Mouse (Mus musculus): ENCODE data around the gene Gnat3. TPM values are rescaled to one million over a fixed set of nuclear protein-coding genes. Genes with fewer than 3 reads are reported as not detected.
"Not testable (repeated sequence)": the region's sequence is repeated elsewhere in the genome, so short reads cannot be mapped to it uniquely, and the experiment has no call there.

The Gnat3 gene
- polyA plus RNA-seq (2012; rRNA removed) = not detected in 2 replicates

GRCm38 (mm10) chr5:17962249-17962648, at the start of gene Gnat3:
Gnat3 (plus strand) TSS chr5:17962549.
- TF ChIP-seq CTCF (conservative IDR thresholded peaks at IDR 0.05; ENCODE audit: insufficient read depth, insufficient read length, low read depth, low read length) = no peak
- TF ChIP-seq POLR2A (IDR thresholded peaks at IDR 0.05; ENCODE audit: low read depth, low read length) = no peak
- no peak within 1 kb of the TSS for H3K27ac ChIP-seq (ENCODE audit: insufficient read depth, low read depth, low read length)
- no peak for DNase-seq
- no peaks in the 10 kb centered on the region for H3K27me3 ChIP-seq (replicated peaks; ENCODE audit: control insufficient read depth, insufficient read depth, low read length)
- H3K4me3 ChIP-seq (ENCODE audit: insufficient read depth, low read depth, low read length) = no peak within 1 kb of the TSS
- no peaks in the 10 kb centered on the region for H3K36me3 ChIP-seq (ENCODE audit: control insufficient read depth, insufficient read depth, low read length)
- 94% methylated on average over 5 of the region's 5 CpGs for WGBS
- no peaks in the 10 kb centered on the region; the same call in 1 of the 2 replicates for H3K4me1 ChIP-seq (ENCODE audit: control insufficient read depth, insufficient read depth, low read length)

GRCm38 (mm10) chr5:17918966-17919365, 43.4 kb upstream of the Gnat3 start:
- 63% methylated on average over 5 of the region's 5 CpGs for WGBS
- no peaks in the 10 kb centered on the region for H3K36me3 ChIP-seq (ENCODE audit: control insufficient read depth, insufficient read depth, low read length)
- H3K4me1 ChIP-seq (ENCODE audit: control insufficient read depth, insufficient read depth, low read length) = peaks cover 5% of the 10 kb centered on the region
- no peak overlapping the region for H3K4me3 ChIP-seq (ENCODE audit: insufficient read depth, low read depth, low read length)
- H3K27ac ChIP-seq (ENCODE audit: insufficient read depth, low read depth, low read length) = no peak overlapping the region
- no peaks in the 10 kb centered on the region for H3K27me3 ChIP-seq (replicated peaks; ENCODE audit: control insufficient read depth, insufficient read depth, low read length)
- no peak for TF ChIP-seq CTCF (conservative IDR thresholded peaks at IDR 0.05; ENCODE audit: insufficient read depth, insufficient read length, low read depth, low read length)
- TF ChIP-seq POLR2A (IDR thresholded peaks at IDR 0.05; ENCODE audit: low read depth, low read length) = no peak
- DNase-seq = peak; percentile 78

- no peaks in the 10 kb centered on the region for H3K27me3 ChIP-seq (replicated peaks; ENCODE audit: control insufficient read depth, insufficient read depth, low read length)
- no peaks in the 10 kb centered on the region for H3K36me3 ChIP-seq (ENCODE audit: control insufficient read depth, insufficient read depth, low read length)
- DNase-seq = peak; percentile 22
- H3K4me1 ChIP-seq (ENCODE audit: control insufficient read depth, insufficient read depth, low read length) = peaks cover 19% of the 10 kb centered on the region
- H3K27ac ChIP-seq (ENCODE audit: insufficient read depth, low read depth, low read length) = peak overlapping the region; percentile 92
- TF ChIP-seq POLR2A (IDR thresholded peaks at IDR 0.05; ENCODE audit: low read depth, low read length) = no peak
- no peak for TF ChIP-seq CTCF (conservative IDR thresholded peaks at IDR 0.05; ENCODE audit: insufficient read depth, insufficient read length, low read depth, low read length)
- H3K4me3 ChIP-seq (ENCODE audit: insufficient read depth, low read depth, low read length) = no peak overlapping the region
- WGBS = 75% methylated on average over 3 of the region's 3 CpGs
Observed at GRCm38 (mm10) chr5:17923648-17924047, 38.7 kb upstream of the Gnat3 start.

GRCm38 (mm10) chr5:17924085-17924518, 38.2 kb upstream of the Gnat3 start:
- peak; percentile 90 for DNase-seq
- no peak overlapping the region for H3K4me3 ChIP-seq (ENCODE audit: insufficient read depth, low read depth, low read length)
- H3K27me3 ChIP-seq (replicated peaks; ENCODE audit: control insufficient read depth, insufficient read depth, low read length) = no peaks in the 10 kb centered on the region
- WGBS = 20% methylated on average over 2 of the region's 2 CpGs
- H3K4me1 ChIP-seq (ENCODE audit: control insufficient read depth, insufficient read depth, low read length) = peaks cover 19% of the 10 kb centered on the region
- TF ChIP-seq POLR2A (IDR thresholded peaks at IDR 0.05; ENCODE audit: low read depth, low read length) = no peak
- TF ChIP-seq CTCF (conservative IDR thresholded peaks at IDR 0.05; ENCODE audit: insufficient read depth, insufficient read length, low read depth, low read length) = no peak
- peak overlapping the region; percentile 97 for H3K27ac ChIP-seq (ENCODE audit: insufficient read depth, low read depth, low read length)
- H3K36me3 ChIP-seq (ENCODE audit: control insufficient read depth, insufficient read depth, low read length) = no peaks in the 10 kb centered on the region

- 27% methylated on average over 4 of the region's 4 CpGs for WGBS
- TF ChIP-seq CTCF (conservative IDR thresholded peaks at IDR 0.05; ENCODE audit: insufficient read depth, insufficient read length, low read depth, low read length) = no peak
- no peak for TF ChIP-seq POLR2A (IDR thresholded peaks at IDR 0.05; ENCODE audit: low read depth, low read length)
Observed at GRCm38 (mm10) chr5:17928471-17928870, 33.9 kb upstream of the Gnat3 start.

GRCm38 (mm10) chr5:17929006-17929567, 33.3 kb upstream of the Gnat3 start:
- Histone ChIP-seq H3K36me3 (ENCODE audit: control insufficient read depth, insufficient read depth, low read length) (no peaks in the 10 kb centered on the region), H3K4me3 (ENCODE audit: insufficient read depth, low read depth, low read length) (no peak overlapping the region), H3K27me3 (replicated peaks; ENCODE audit: control insufficient read depth, insufficient read depth, low read length) (no peaks in the 10 kb centered on the region), H3K27ac (ENCODE audit: insufficient read depth, low read depth, low read length) (peak overlapping the region; percentile 2; the same call in 1 of the 2 replicates), H3K4me1 (ENCODE audit: control insufficient read depth, insufficient read depth, low read length) (peaks cover 16% of the 10 kb centered on the region)
- 39% methylated on average over 7 of the region's 7 CpGs for WGBS
- TF ChIP-seq CTCF (conservative IDR thresholded peaks at IDR 0.05; ENCODE audit: insufficient read depth, insufficient read length, low read depth, low read length) = no peak
- TF ChIP-seq POLR2A (IDR thresholded peaks at IDR 0.05; ENCODE audit: low read depth, low read length) = no peak
- no peak for DNase-seq

More at GRCm38 (mm10) chr5:17928471-17928870, 33.9 kb upstream of the Gnat3 start:
- Histone ChIP-seq H3K36me3 (ENCODE audit: control insufficient read depth, insufficient read depth, low read length) (no peaks in the 10 kb centered on the region), H3K27me3 (replicated peaks; ENCODE audit: control insufficient read depth, insufficient read depth, low read length) (no peaks in the 10 kb centered on the region), H3K4me3 (ENCODE audit: insufficient read depth, low read depth, low read length) (no peak overlapping the region), H3K4me1 (ENCODE audit: control insufficient read depth, insufficient read depth, low read length) (peaks cover 22% of the 10 kb centered on the region), H3K27ac (ENCODE audit: insufficient read depth, low read depth, low read length) (peak overlapping the region; percentile 92)
- peak; percentile 91 for DNase-seq

GRCm38 (mm10) chr5:17931588-17931987, 30.8 kb upstream of the Gnat3 start:
- not testable (repeated sequence) for H3K4me1 ChIP-seq (ENCODE audit: control insufficient read depth, insufficient read depth, low read length); H3K27me3 ChIP-seq (replicated peaks; ENCODE audit: control insufficient read depth, insufficient read depth, low read length); H3K27ac ChIP-seq (ENCODE audit: insufficient read depth, low read depth, low read length); DNase-seq; H3K36me3 ChIP-seq (ENCODE audit: control insufficient read depth, insufficient read depth, low read length); H3K4me3 ChIP-seq (ENCODE audit: insufficient read depth, low read depth, low read length)
- WGBS = over 99% methylated on average over 2 of the region's 2 CpGs
